Mouse (Mus musculus) spleen, adult 18-20 months (tissue): ENCODE data around the gene Sphk1.
"Not testable (repeated sequence)": the region's sequence is repeated elsewhere in the genome, so short reads cannot be mapped to it uniquely, and the experiment has no call there.

ENCODE experiments used
- DNase-seq, 2 experiments: peaks; one replicate each; pipeline ENCODE4 v3.0.0; 2022; ENCODE audit warnings: mixed read lengths in 2 of 2

Sphk1 gene

GRCm38 (mm10) chr11:116530187-116531147, at the start of gene Sphk1:
Gene Sphk1, plus strand, starts transcription at chr11:116530925.
- no peak for DNase-seq

- no peak for DNase-seq
Measured at GRCm38 (mm10) chr11:116480975-116481374, 49.8 kb upstream of the Sphk1 start.

DNA sequence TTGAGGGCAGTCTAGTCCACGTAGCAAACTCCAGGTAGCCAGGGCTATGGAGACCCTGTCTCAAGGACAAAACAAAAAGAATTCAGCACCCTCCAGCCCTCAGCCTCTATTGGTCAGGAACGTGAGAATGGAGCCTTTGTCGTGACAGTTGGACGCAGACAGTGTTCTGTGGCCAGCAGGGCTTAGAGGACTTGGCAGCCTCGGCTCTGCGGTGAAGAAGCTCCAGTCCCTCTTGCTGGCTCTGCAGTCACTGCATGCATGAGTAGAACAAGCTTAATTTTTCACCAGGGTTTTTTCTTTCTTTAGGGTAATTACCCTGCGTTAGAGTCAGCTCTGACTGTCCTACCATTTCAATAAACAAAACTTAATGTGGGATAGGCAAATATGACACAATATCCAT, 48.9 kb upstream of the Sphk1 start:
- DNase-seq: no peak

- DNase-seq: no peak
Measured at GRCm38 (mm10) chr11:116484261-116484660, 46.5 kb upstream of the Sphk1 start.

DNA sequence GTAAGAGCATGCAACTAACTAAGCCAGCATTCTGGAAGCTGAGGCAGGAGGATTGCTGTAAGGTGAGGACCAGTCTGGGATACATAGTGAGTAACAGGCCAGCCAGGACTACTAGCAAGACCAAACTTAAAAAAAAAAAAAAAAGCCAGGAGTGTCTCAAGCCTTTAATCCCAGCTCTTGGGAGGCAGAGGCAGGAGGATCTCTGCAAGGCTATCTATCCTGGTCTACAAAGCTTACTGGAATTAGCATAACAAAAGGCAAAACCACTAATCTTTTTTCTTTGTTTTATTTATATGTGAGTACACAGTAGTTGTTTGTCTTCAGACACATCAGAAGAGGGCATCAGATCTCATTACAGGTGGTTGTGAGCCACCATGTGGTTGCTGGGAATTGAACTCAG, 42.5 kb upstream of the Sphk1 start:
- no peak for DNase-seq

DNA sequence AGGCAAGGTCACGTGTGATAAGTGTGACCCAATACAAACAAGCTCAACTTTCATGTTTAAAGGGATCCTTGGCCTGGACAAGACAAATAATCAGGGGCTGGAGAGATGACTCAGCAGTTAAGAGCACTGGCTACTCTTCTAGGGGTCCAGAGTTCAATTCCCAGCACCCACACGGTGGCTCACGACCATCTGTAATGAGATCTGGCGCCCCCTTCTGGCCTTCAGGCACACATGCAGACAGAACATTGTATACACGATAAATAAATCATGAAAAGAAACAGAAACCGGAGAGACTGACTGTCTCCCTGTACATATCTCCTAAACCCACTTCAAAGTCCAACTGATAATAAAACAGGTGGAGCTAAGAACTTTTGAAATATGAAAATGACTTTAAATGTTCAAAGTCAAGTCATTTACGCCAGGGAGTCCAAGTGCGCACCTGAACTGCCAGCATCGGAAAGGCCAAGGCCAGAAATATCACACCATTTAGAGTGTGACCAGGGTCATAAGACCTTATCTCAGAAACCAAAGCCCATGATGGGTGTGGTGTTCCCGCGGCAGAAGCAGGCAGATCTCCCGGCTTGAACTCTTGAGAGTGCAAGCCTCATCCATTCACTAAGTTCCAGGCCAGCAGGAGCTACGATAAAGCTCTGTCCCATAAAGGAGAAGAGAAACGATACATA, 41.9 kb upstream of the Sphk1 start:
- no peak for DNase-seq

DNA sequence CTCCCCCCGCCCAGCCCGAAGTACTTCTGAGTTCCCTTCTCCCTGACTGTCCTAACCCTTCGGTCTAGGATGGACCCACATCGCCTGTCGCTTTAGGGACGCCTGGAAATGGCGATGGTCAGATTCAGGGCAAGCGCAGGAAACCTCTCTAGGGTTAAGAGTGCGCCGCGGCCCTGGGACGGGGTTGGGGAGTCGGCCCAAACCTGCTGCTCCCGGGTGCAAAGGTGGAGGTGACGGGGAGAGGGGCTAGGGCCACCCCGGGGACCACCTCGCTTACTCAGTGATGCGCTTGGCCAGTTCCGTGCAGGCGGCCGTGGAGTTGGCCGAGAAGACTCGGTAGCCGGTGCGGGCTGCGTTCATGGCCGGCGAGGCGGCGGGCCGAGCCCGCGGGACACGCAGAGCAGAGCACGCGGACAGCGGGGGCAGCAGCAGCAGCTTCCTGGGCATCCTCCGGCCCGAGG, 40.9 kb upstream of the Sphk1 start:
- DNase-seq: no peak

DNA sequence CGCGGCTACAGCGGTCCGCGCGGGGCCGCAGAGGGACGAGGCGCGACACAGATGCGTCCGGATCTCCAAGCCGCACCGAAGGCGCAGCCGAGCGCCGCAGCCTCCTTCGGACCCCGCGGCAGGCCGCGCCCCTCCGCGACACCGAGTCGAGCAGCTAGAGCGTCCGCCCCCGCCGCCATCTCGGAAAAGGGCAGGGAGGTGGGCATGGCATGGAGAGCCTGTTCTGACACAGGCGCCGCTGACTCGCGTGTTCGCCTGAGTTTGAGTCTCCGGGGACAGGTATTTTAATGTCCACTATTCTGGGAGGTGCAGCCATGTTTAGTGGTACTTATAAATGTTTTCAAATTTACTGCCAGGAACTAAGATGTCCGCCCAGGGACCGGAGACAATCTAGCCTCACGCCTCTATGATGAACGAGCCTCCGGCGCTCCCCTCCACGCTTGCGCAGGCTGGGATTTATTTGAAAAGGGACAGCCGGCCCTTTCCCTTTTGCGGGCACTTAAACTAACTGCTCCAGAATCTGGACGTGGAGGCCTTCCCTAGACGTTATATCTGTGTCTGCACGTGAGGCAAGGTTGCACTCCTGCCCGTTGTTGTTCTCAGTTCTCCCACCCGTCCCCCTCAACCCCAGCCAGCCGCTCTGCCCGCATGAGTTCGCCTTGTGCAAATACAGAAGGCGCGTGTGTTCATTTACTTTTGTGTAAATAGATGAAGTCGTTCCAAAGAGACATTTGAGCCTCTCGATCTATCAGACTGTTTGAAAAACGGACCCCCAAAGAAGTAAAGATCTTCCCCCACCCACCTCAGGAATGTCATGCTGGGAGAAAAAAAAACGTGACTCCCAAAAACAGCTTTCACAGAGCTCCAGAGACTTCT, 40.3 kb upstream of the Sphk1 start:
- DNase-seq: peak; percentile 74 to 89

GRCm38 (mm10) chr11:116491338-116491737, 39.4 kb upstream of the Sphk1 start:
- no peak for DNase-seq

DNA sequence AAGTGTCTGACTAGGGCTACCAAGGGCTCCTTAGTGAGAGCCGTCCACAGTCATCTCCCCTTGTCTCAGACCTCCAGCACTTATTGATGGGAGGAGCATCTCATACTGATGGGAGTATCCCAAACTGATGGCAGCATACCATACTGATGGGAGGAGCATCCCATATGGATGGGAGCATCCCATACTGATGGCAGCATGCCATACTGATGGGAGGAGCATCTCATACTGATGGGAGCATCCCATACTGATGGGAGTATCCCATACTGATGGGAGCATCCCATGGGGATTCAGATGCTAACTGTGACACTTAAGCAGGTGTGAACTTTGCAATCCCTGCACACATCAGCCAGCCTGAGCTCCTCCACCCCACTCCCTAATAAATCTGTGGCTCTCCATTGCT, 38.2 kb upstream of the Sphk1 start:
- not testable (repeated sequence) for DNase-seq

GRCm38 (mm10) chr11:116493191-116493590, 37.5 kb upstream of the Sphk1 start:
- DNase-seq: no peak

- peak; percentile 29 to 35 for DNase-seq
Measured at GRCm38 (mm10) chr11:116493795-116494252, 36.9 kb upstream of the Sphk1 start, which contains the start of gene Prpsap1. Gene Prpsap1, minus strand, starts transcription at chr11:116494202.

DNA sequence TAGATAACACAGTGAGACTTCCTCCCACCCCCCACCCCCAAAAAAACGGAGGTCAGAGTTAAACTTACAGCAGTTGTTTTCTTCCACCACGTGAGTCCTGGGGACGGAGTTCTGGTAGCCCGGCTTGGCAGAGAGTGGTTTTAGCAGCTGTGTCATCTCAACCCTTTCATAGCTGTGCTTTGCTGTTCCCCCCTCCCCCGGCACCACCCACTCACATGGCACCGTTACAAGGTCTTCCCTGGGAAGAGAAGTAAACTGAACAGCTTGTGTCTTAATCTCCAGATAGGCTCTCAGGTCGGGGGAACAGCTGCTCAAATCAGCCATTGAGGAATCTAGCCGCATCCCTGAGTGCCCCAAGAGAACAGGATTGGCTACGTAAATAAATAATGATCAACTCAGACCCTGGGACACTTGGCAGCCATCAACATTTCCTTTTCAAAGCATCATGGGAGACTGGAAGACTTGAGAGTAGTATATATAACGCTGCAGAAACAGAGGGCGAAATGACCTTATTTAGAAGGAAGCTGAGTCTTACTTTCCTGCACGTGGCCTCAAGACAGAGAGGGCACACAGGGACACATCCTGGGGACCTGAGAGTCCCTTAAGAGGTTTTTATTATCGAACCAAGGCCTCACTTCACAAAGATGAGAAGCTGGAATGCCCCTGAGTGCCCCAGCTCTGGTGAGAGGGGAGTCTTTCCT, 36.1 kb upstream of the Sphk1 start:
- DNase-seq: no peak

- DNase-seq: no peak
Measured at GRCm38 (mm10) chr11:116497313-116497712, 33.4 kb upstream of the Sphk1 start.

- no peak for DNase-seq
Measured at GRCm38 (mm10) chr11:116498596-116498995, 32.1 kb upstream of the Sphk1 start.

DNA sequence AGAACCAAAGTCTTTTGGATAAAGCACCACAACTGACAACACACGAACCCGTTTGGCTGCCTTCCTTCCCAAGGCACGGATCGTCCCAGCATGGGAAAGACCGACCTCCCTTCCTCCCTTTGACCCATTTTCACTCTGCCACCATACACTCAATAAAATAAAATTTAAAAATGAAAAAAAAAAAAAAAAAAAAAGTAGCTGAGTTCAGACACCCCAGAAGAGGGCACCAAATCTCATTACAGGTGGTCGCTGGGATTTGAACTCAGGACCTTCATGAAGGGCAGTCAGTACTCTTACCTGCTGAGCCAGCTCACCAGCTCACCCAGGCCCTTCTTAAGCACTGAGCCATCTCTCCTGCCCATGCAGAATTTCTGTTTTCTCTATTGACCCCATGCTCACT, 31.7 kb upstream of the Sphk1 start:
- no peak for DNase-seq

GRCm38 (mm10) chr11:116501005-116501746, 29.5 kb upstream of the Sphk1 start:
- DNase-seq: no peak

GRCm38 (mm10) chr11:116504516-116504915, 26.2 kb upstream of the Sphk1 start:
- DNase-seq: no peak

- DNase-seq: no peak
Measured at GRCm38 (mm10) chr11:116505573-116505972, 25.2 kb upstream of the Sphk1 start.

DNA sequence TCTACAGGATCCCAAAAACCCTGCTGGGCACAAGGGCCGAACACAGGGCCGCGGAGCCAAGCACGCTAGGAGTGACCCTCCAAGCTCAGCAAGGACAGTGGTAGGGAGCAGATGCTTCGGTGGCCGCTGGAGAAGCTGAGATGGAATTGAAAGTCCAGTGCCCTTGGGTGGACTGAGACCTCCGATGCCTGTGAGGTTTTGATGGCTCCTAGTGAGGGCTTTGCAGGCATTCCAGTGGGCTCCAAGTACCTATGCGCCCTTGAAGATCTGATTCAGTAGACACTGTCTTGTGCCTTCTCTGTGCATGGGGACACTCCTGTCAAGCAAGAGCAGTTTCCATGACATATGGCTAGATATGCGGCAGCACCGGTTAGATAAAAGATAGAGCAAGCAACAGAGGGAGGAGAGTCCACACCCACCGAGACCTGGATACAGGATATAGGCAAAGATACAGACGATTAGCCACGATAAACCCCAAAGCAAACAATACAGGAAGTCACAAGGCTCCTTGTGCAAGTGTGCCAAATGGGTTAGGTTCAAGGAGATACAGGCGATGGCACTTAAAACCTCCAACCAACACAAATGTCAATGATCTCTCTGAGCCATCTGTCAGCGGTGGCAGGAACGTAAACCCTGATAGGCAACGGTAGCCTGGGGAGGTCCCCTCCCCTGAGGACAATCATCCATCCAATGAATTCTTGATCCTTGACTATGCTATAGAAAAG, 24.4 kb upstream of the Sphk1 start:
- DNase-seq: no peak

GRCm38 (mm10) chr11:116508689-116509088, 22.0 kb upstream of the Sphk1 start:
- no peak for DNase-seq
